Mouse (Mus musculus): ENCODE measurements at regions not wholly inside any gene's neighbourhood (a gene's known extent, or its start where the extent isn't known, plus 50 kb on each side); places are given as distances from the start of the nearest gene placed in this dataset.

- DNase-seq, result no peak
- intact Hi-C loops (cut with DNase I), result no loop called here
Observed at GRCm38 (mm10) chr13:112192192-112192905, 95.9 kb upstream of the Ankrd55 start.

DNA sequence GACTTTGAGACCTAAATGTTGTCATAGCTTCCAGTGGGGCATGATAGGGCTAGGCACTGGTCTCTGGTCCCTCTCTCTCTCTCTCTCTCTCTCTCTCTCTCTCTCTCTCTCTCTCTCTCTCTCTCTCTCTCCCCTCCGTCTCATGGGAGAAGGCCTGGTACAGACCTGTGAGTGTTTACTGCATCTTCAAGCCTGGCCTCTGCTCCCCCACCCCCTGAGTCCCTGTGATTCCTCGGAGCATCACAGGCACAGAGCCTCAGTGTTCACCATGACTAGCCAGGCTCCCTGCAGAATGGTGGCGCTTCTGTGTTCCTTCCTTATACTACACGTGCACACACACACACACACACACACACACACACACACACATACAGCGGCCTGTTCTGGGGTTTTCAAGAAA is 94.6 kb upstream of the Ankrd55 start:
- intact Hi-C loops (cut with DNase I), result no loop called here
- no peak for DNase-seq

GRCm38 (mm10) chr13:112194991-112195390 is 93.3 kb upstream of the Ankrd55 start:
- intact Hi-C loops (cut with DNase I), result loop anchor here (5.0 kb wide), 1 partner anchor 408 kb away; no protein-coding TSS in a partner anchor
- DNase-seq, result no peak

- DNase-seq, result peak; percentile 57 to 73
- intact Hi-C loops (cut with DNase I), result loop anchor here (5.0 kb wide), 1 partner anchor 409 kb away; no protein-coding TSS in a partner anchor
Observed at GRCm38 (mm10) chr13:112196789-112197188, 91.5 kb upstream of the Ankrd55 start.

DNA sequence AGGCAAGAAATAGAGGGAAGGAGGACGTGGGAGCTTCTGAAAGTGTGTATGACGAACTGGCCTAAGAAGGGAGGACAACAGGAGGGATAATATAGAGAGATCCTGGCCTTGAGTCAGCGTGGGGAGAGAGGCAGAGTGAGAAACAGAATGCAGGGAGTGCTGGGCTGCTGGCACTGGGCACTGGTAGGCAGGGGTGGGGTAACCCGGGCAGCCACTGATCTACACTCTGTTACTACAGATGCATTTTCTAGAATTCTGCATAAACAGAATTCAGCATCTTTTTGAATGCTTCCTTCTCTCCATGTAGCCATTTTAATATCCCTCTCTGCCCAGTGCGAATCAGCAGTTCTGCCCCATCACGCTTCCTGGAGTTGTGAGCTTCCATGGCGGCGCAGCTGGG is 84.5 kb upstream of the Ankrd55 start:
- no peak for DNase-seq
- intact Hi-C loops (cut with DNase I), result no loop called here

DNA sequence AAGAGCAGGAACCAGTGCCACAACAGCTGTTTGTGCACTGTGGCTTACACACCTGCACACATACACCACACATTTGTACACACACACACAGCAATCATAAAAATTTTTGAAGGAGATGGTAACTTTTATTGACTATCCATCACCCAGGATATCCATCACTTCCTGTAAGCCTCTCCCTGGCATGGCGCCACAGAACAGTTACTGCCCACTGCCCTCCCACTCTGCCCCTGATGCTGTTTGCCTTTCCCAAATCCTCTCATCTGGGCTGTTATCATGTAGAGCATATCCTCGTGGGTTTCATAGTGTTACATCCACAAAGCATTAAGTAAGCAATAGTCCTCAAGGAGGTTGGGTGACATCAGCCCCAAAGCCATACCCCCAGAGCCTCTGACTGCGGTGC is 84.0 kb upstream of the Ankrd55 start:
- no peak for DNase-seq
- intact Hi-C loops (cut with DNase I), result no loop called here

- intact Hi-C loops (cut with DNase I), result no loop called here
- no peak for DNase-seq
Observed at GRCm38 (mm10) chr13:112204813-112205212, 83.4 kb upstream of the Ankrd55 start.

GRCm38 (mm10) chr13:112207617-112208235 is 80.5 kb upstream of the Ankrd55 start:
- intact Hi-C loops (cut with DNase I), result no loop called here
- no peak for DNase-seq

- DNase-seq, result no peak
- intact Hi-C loops (cut with DNase I), result no loop called here
Observed at GRCm38 (mm10) chr13:112211841-112212240, 76.4 kb upstream of the Ankrd55 start.

DNA sequence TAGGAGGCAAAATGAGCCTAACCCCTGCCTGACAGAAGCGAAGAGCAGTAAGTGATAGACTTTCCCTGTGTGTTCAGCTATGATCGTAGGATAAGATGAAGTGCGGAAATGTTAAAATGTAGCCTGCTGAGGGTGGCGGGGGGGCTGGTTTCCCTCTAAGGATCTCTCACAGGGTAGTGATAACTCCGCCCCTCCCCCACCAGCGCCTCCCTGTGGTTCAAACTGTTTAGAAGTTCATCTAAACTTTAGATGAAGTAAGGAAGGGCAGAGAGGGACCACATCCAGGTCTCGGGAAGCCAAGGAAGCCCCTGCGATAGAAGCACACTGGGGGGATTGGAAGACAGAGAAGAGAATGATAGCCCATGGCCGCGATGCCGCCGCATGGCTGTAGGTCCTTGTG is 75.9 kb upstream of the Ankrd55 start:
- intact Hi-C loops (cut with DNase I), result no loop called here
- DNase-seq, result no peak

DNA sequence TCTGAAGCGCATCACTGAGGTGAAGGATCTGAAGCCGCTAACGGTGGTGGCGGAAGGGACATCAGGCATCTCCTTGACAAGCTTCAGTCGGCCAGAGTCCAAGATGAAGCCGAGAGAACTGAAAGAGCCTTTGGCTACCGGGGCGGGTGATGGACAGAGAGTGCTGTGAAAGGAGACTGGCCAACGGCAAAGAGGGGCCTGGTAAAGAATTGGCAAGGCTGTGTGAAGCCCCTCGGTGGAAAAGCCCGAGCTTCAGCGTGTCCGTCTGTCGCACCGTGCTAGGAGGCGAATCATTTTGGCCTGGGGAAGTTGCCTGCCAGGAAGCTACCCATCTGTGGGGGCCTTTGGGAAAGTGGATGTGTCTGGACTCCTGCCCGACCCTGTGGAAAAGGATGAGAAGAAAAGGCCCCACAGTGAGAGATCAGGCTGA is 74.6 kb upstream of the Ankrd55 start:
- no peak for DNase-seq
- intact Hi-C loops (cut with DNase I), result no loop called here

GRCm38 (mm10) chr13:112216084-112216483 is 72.2 kb upstream of the Ankrd55 start:
- intact Hi-C loops (cut with DNase I), result no loop called here
- no peak for DNase-seq

DNA sequence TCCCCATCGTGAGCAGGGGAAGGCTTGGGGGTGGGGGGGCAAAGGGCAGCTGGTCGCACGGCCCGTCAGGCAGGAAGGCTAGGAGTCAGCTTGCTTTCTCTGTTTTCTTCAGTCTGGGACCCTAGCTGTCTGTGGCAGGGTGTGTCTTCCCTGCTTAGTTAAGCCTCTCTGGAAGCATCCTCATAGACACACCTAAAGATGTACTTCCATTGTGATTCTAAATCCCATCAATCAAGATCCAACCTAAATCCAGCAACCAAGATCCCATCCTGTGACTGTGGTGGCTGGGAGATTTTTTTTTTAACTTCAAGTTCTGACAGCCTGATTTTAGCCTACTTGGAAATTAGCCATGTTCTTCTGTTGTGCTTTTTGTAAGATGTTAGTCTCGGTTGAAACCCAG is 69.9 kb upstream of the Ankrd55 start:
- intact Hi-C loops (cut with DNase I), result no loop called here

DNA sequence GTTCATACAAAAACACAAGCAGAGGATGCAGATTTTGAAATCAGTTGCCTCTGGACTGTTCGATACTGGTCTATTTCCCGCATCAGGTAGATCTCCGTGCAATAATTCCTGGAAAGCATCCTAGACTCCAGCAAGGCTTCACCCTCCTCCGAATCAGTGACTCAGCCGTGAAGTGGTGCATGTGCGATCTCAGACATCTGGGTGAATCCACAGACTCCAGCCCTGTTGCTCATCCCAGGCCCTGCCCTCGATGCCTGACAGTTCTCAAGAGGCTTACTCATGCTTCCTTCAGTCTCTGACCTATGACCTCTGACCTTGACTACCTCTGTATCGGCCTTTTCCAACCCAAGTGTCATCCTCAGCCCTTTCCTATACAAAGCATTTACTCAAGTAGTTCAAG is 68.1 kb upstream of the Ankrd55 start:
- intact Hi-C loops (cut with DNase I), result no loop called here

More for the DNA sequence above, 69.9 kb upstream of the Ankrd55 start:
- DNase-seq, result no peak

GRCm38 (mm10) chr13:112223616-112224015 is 64.6 kb upstream of the Ankrd55 start:
- no peak for DNase-seq
- intact Hi-C loops (cut with DNase I), result no loop called here

More for the DNA sequence above, 68.1 kb upstream of the Ankrd55 start:
- DNase-seq, result no peak

- intact Hi-C loops (cut with DNase I), result no loop called here
- no peak for DNase-seq
Observed at GRCm38 (mm10) chr13:112227766-112228165, 60.5 kb upstream of the Ankrd55 start.

DNA sequence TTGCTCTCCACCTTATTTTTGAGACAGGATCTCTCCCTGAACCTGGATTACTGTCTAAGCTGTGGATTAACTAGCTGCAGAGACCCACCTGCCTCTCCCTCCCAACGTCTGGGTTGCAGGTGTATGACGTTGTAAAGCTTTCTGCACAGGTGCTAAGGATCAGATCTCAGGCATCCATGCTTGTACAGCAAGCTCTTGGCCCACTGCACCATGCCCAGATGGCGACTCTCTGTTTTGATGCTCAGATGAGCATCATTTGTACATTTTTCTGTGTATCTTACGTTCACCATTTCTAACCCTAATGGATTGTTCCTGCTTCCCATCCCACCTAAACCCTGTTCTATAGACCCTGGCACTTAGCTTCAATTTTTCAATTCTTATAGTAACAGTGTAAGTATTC is 59.4 kb upstream of the Ankrd55 start:
- intact Hi-C loops (cut with DNase I), result no loop called here
- no peak for DNase-seq

DNA sequence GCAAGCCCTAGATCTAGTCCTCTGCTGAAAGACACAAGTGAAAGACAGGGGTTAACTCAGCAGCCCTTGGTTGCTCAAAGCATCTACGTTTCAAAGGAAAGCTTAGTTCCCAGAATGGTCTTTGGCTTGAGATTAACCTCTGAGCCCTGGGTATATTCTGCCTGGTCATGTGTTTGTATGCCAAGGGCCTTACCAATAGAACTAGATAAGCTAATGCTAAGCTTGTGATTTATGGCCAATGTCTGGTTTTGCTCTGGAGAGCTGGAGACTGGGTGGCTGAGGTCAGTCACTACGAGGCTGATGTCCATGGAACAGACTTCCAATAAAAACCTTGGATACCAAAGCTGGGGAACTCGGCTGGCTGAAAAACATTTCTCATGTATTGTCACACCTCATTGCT is 58.1 kb upstream of the Ankrd55 start:
- no peak for DNase-seq
- intact Hi-C loops (cut with DNase I), result no loop called here

GRCm38 (mm10) chr13:112234695-112235094 is 53.6 kb upstream of the Ankrd55 start:
- DNase-seq, result no peak
- intact Hi-C loops (cut with DNase I), result no loop called here

- intact Hi-C loops (cut with DNase I), result no loop called here
- no peak for DNase-seq
Observed at GRCm38 (mm10) chr13:112236956-112237355, 51.3 kb upstream of the Ankrd55 start.

- DNase-seq, result no peak
- intact Hi-C loops (cut with DNase I), result no loop called here
Observed at GRCm38 (mm10) chr13:112237377-112237776, 50.9 kb upstream of the Ankrd55 start.

DNA sequence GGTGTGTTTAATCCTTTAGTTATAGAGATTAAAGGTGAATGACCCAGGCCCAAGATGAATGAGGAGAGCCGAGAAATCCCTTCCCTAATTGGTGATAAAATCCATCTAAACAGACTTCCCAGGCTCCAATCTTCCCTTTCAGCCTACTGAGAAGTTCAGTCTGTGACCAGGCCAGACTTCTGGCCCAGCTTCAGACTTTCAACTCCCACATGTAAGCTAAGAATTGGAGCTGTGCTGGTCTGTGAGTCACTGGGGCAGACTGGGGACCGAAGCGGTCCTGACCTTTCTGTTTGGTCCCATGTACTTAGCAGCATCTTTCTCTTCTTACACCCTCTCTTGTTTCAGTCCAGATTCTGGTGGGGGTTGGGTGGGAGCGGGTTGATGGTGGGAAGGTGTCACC is 50.3 kb upstream of the Ankrd55 start:
- no peak for DNase-seq
- intact Hi-C loops (cut with DNase I), result no loop called here
